Mouse (Mus musculus) forebrain, embryonic 15.5 days (tissue): ENCODE measurements around the gene Pcnx. TPM values are rescaled to one million over a fixed set of nuclear protein-coding genes. Genes with fewer than 3 reads are reported as not detected.

Experiments used
- ATAC-seq: fragments of 200-750 bp; cut with Nextera tagmentation; replicated peaks from 2 replicates; pipeline ENCODE4 v1.8.0; 2017; ENCODE audit warnings: mild to moderate bottlenecking, moderate TSS enrichment, moderate library complexity
- H3K27ac ChIP-seq: fragments of 300-500 bp; sonication (generic); replicated peaks from 2 replicates; pipeline ENCODE4 v1.5.1; 2015; ENCODE audit warnings: mild to moderate bottlenecking, inconsistent platforms
- H3K27me3 ChIP-seq: fragments of 300-500 bp; sonication (generic); 2 replicates; pipeline ENCODE4 v1.6.1; 2015; ENCODE audit warnings: inconsistent platforms
- H3K36me3 ChIP-seq: fragments of 300-500 bp; sonication (generic); 2 replicates; pipeline ENCODE4 v1.6.1; 2015; ENCODE audit warnings: mild to moderate bottlenecking, inconsistent platforms
- H3K4me1 ChIP-seq: fragments of 300-500 bp; sonication (generic); 2 replicates; pipeline ENCODE4 v1.6.1; 2015; ENCODE audit warnings: inconsistent platforms
- H3K4me2 ChIP-seq: fragments of 300-500 bp; sonication (generic); replicated peaks from 2 replicates; pipeline ENCODE4 v1.6.1; 2015; ENCODE audit warnings: mild to moderate bottlenecking, inconsistent platforms
- H3K4me3 ChIP-seq: fragments of 300-500 bp; sonication (generic); 2 replicates; pipeline ENCODE4 v1.5.1; 2015; ENCODE audit warnings: mild to moderate bottlenecking, inconsistent platforms
- H3K9ac ChIP-seq: fragments of 300-500 bp; sonication (generic); replicated peaks from 2 replicates; pipeline ENCODE4 v1.6.1; 2015; ENCODE audit warnings: mild to moderate bottlenecking, inconsistent platforms
- H3K9me3 ChIP-seq: fragments of 300-500 bp; sonication (generic); 2 replicates; pipeline ENCODE4 v1.6.1; 2016; ENCODE audit warnings: inconsistent platforms
- WGBS: fragments of 180-500 bp; shearing (Covaris S2); methylation state at CpG from one replicate; pipeline ENCODE4 v1.1.7; 2015; ENCODE audit warnings: mixed read lengths; 5-methylcytosine and 5-hydroxymethylcytosine counted together
- polyA plus RNA-seq: library from polyadenylated mRNA; unstranded; fragments of >200 nt; fragmentation: Nextera tagmentation; extraction: Ambion mirVana; gene quantifications from 2 replicates; pipeline ENCODE4 v1.2.1, GENCODE M21; 2015

The Pcnx gene
- polyA plus RNA-seq, 1 experiment from 2014 or later: 14.2 TPM

GRCm38 (mm10) chr12:81883255-81884106 is 23.7 kb downstream of the Pcnx start:
- no peaks in the 10 kb centered on the region for H3K36me3 ChIP-seq
- H3K9ac ChIP-seq: no peak overlapping the region
- H3K4me2 ChIP-seq: no peak overlapping the region
- no peak for ATAC-seq
- H3K27me3 ChIP-seq: no peaks in the 10 kb centered on the region
- H3K4me1 ChIP-seq: no peaks in the 10 kb centered on the region
- no peak overlapping the region for H3K4me3 ChIP-seq
- H3K27ac ChIP-seq: no peak overlapping the region
- H3K9me3 ChIP-seq: no peaks in the 10 kb centered on the region
- 66% methylated on average over 11 of the region's 11 CpGs for WGBS

- H3K27ac ChIP-seq: no peak overlapping the region
- H3K36me3 ChIP-seq: no peaks in the 10 kb centered on the region
- H3K4me2 ChIP-seq: no peak overlapping the region
- 75% methylated on average over 3 of the region's 3 CpGs for WGBS
- H3K4me3 ChIP-seq: no peak overlapping the region
- H3K9me3 ChIP-seq: no peaks in the 10 kb centered on the region
- ATAC-seq: no peak
- no peaks in the 10 kb centered on the region for H3K4me1 ChIP-seq
- no peak overlapping the region for H3K9ac ChIP-seq
- no peaks in the 10 kb centered on the region for H3K27me3 ChIP-seq
Observed at GRCm38 (mm10) chr12:81884107-81884398, 24.2 kb downstream of the Pcnx start.

GRCm38 (mm10) chr12:81884983-81885382 is 25.2 kb downstream of the Pcnx start:
- H3K27me3 ChIP-seq: no peaks in the 10 kb centered on the region
- H3K9me3 ChIP-seq: no peaks in the 10 kb centered on the region
- no peak overlapping the region for H3K4me2 ChIP-seq
- ATAC-seq: no peak
- no peak overlapping the region for H3K4me3 ChIP-seq
- H3K36me3 ChIP-seq: no peaks in the 10 kb centered on the region
- H3K4me1 ChIP-seq: peaks cover 4% of the 10 kb centered on the region; the same call in 1 of the 2 replicates
- no peak overlapping the region for H3K27ac ChIP-seq
- 70% methylated on average over 5 of the region's 5 CpGs for WGBS
- no peak overlapping the region for H3K9ac ChIP-seq

GRCm38 (mm10) chr12:81885982-81886381 is 26.2 kb downstream of the Pcnx start:
- H3K4me2 ChIP-seq: no peak overlapping the region
- H3K4me1 ChIP-seq: peaks cover 4% of the 10 kb centered on the region; the same call in 1 of the 2 replicates
- ATAC-seq: no peak
- H3K9me3 ChIP-seq: no peaks in the 10 kb centered on the region
- no peak overlapping the region for H3K27ac ChIP-seq
- no peaks in the 10 kb centered on the region for H3K36me3 ChIP-seq
- H3K4me3 ChIP-seq: no peak overlapping the region
- 90% methylated on average over 4 of the region's 4 CpGs for WGBS
- no peaks in the 10 kb centered on the region for H3K27me3 ChIP-seq
- no peak overlapping the region for H3K9ac ChIP-seq

GRCm38 (mm10) chr12:81888954-81889353 is 29.1 kb downstream of the Pcnx start:
- no peak overlapping the region for H3K27ac ChIP-seq
- no peaks in the 10 kb centered on the region for H3K27me3 ChIP-seq
- no peaks in the 10 kb centered on the region for H3K9me3 ChIP-seq
- no peaks in the 10 kb centered on the region for H3K36me3 ChIP-seq
- H3K4me3 ChIP-seq: no peak overlapping the region
- H3K4me1 ChIP-seq: peaks cover 9% of the 10 kb centered on the region
- WGBS: 94% methylated on average over 5 of the region's 5 CpGs
- H3K4me2 ChIP-seq: no peak overlapping the region
- H3K9ac ChIP-seq: no peak overlapping the region
- no peak for ATAC-seq

GRCm38 (mm10) chr12:81891946-81892345 is 32.1 kb downstream of the Pcnx start:
- Histone ChIP-seq H3K27me3 (no peaks in the 10 kb centered on the region), H3K4me1 (peaks cover 9% of the 10 kb centered on the region), H3K27ac (no peak overlapping the region), H3K36me3 (peaks cover 5% of the 10 kb centered on the region; the same call in 1 of the 2 replicates), H3K4me3 (no peak overlapping the region), H3K4me2 (no peak overlapping the region), H3K9ac (no peak overlapping the region), H3K9me3 (no peaks in the 10 kb centered on the region)
- ATAC-seq: no peak
- 91% methylated on average over 1 of the region's 1 CpGs for WGBS

GRCm38 (mm10) chr12:81894311-81894710 is 34.5 kb downstream of the Pcnx start:
- H3K27ac ChIP-seq: no peak overlapping the region
- H3K4me2 ChIP-seq: no peak overlapping the region
- H3K4me3 ChIP-seq: no peak overlapping the region
- H3K4me1 ChIP-seq: peaks cover 8% of the 10 kb centered on the region
- H3K27me3 ChIP-seq: no peaks in the 10 kb centered on the region
- 92% methylated on average over 5 of the region's 5 CpGs for WGBS
- peaks cover 5% of the 10 kb centered on the region; the same call in 1 of the 2 replicates for H3K36me3 ChIP-seq
- ATAC-seq: no peak
- H3K9ac ChIP-seq: no peak overlapping the region
- H3K9me3 ChIP-seq: no peaks in the 10 kb centered on the region

GRCm38 (mm10) chr12:81895986-81896385 is 36.2 kb downstream of the Pcnx start:
- Histone ChIP-seq H3K27ac (no peak overlapping the region), H3K9me3 (no peaks in the 10 kb centered on the region), H3K9ac (no peak overlapping the region), H3K4me3 (no peak overlapping the region), H3K4me1 (peaks cover 4% of the 10 kb centered on the region; the same call in 1 of the 2 replicates), H3K4me2 (no peak overlapping the region), H3K27me3 (no peaks in the 10 kb centered on the region), H3K36me3 (peaks cover 5% of the 10 kb centered on the region; the same call in 1 of the 2 replicates)
- ATAC-seq: no peak
- WGBS: 92% methylated on average over 6 of the region's 6 CpGs

GRCm38 (mm10) chr12:81904456-81904855 is 44.6 kb downstream of the Pcnx start:
- H3K4me3 ChIP-seq: no peak overlapping the region
- H3K36me3 ChIP-seq: peaks cover 8% of the 10 kb centered on the region; the same call in 1 of the 2 replicates
- no peak for ATAC-seq
- H3K4me2 ChIP-seq: no peak overlapping the region
- WGBS: 92% methylated on average over 2 of the region's 2 CpGs
- H3K4me1 ChIP-seq: no peaks in the 10 kb centered on the region
- no peaks in the 10 kb centered on the region for H3K27me3 ChIP-seq
- no peak overlapping the region for H3K9ac ChIP-seq
- H3K27ac ChIP-seq: no peak overlapping the region
- no peaks in the 10 kb centered on the region for H3K9me3 ChIP-seq

- no peak overlapping the region for H3K9ac ChIP-seq
- ATAC-seq: no peak
- 0 out of 2 replicates have a peak, but pooled peaks cover 2% of the 10 kb centered on the region for H3K4me1 ChIP-seq
- 95% methylated on average over 2 of the region's 2 CpGs for WGBS
- no peak overlapping the region for H3K4me2 ChIP-seq
- H3K9me3 ChIP-seq: no peaks in the 10 kb centered on the region
- H3K27ac ChIP-seq: no peak overlapping the region
- no peak overlapping the region for H3K4me3 ChIP-seq
- peaks cover 8% of the 10 kb centered on the region; the same call in 1 of the 2 replicates for H3K36me3 ChIP-seq
- no peaks in the 10 kb centered on the region for H3K27me3 ChIP-seq
Observed at GRCm38 (mm10) chr12:81905865-81906264, 46.0 kb downstream of the Pcnx start.

- Histone ChIP-seq H3K4me1 (0 out of 2 replicates have a peak, but pooled peaks cover 2% of the 10 kb centered on the region), H3K4me2 (no peak overlapping the region), H3K4me3 (no peak overlapping the region), H3K27ac (no peak overlapping the region), H3K27me3 (no peaks in the 10 kb centered on the region), H3K9ac (no peak overlapping the region), H3K9me3 (no peaks in the 10 kb centered on the region), H3K36me3 (peaks cover 8% of the 10 kb centered on the region; the same call in 1 of the 2 replicates)
- WGBS: 59% methylated on average over 4 of the region's 4 CpGs
- no peak for ATAC-seq
Observed at GRCm38 (mm10) chr12:81907741-81908357, 48.0 kb downstream of the Pcnx start.

- H3K36me3 ChIP-seq: peaks cover 12% of the 10 kb centered on the region; the same call in 1 of the 2 replicates
- no peaks in the 10 kb centered on the region for H3K27me3 ChIP-seq
- no peak for ATAC-seq
- no peak overlapping the region for H3K27ac ChIP-seq
- no peak overlapping the region for H3K9ac ChIP-seq
- H3K4me1 ChIP-seq: 0 out of 2 replicates have a peak, but pooled peaks cover 2% of the 10 kb centered on the region
- H3K4me3 ChIP-seq: no peak overlapping the region
- H3K4me2 ChIP-seq: no peak overlapping the region
- 83% methylated on average over 5 of the region's 5 CpGs for WGBS
- H3K9me3 ChIP-seq: no peaks in the 10 kb centered on the region
Observed at GRCm38 (mm10) chr12:81910439-81910838, 50.6 kb downstream of the Pcnx start.
